ENCODE assay signal across 12 mouse cellular contexts in genomic region chr11:30572790-30573395, GRCm38 (mm10).
DNase-seq lines count a peak whose midpoint lies in the region; ATAC-seq and TF ChIP-seq lines count a peak whose summit lies in the region.
"Had no signal": no experiment of that assay in that cellular context is flagged by ENCODE, and none has a peak within 500 bp of the region (broad histone marks: within the 10 kb centered on the region; RNA-seq: fewer than 3 reads in every experiment).

No protein-coding gene starts in this region.

- WGBS in kidney, embryonic 15.5 days, result 80% methylated on average over 15 of the region's 15 CpGs
- 46% methylated on average over 15 of the region's 15 CpGs for WGBS in lung, adult 2 months
- 63% methylated on average over 15 of the region's 15 CpGs for WGBS in small intestine, adult 2 months

- H3K4me2 ChIP-seq in kidney, embryonic 15.5 days, result peak overlapping the region; percentile 25; the same call in 1 of the 2 replicates
- H3K4me2 ChIP-seq: liver, embryonic 13.5 days had no signal

- no peak for ATAC-seq in kidney, embryonic 15.5 days (replicated peaks; ENCODE audit: low FRiP score)

- no peak overlapping the region for H3K4me3 ChIP-seq in kidney, embryonic 15.5 days (replicated peaks)
- H3K4me3 ChIP-seq in lung, adult 2 months (replicated peaks; ENCODE audit: extremely low read depth, low read depth, low read length), result peak overlapping the region; percentile 62
- H3K4me3 ChIP-seq in small intestine, adult 2 months (ENCODE audit: low read depth, low read length), result peak overlapping the region; percentile 22; the same call in 1 of the 2 replicates
- H3K4me3 ChIP-seq: heart, embryonic 10.5 days; liver, embryonic 13.5 days had no signal

- no peaks in the 10 kb centered on the region for H3K4me1 ChIP-seq in kidney, embryonic 15.5 days
- no peaks in the 10 kb centered on the region for H3K4me1 ChIP-seq in lung, adult 2 months (ENCODE audit: control insufficient read depth, insufficient read depth, low read length)
- no peaks in the 10 kb centered on the region for H3K4me1 ChIP-seq in small intestine, adult 2 months (ENCODE audit: control insufficient read depth, insufficient read depth, insufficient read length, low read length)
- H3K4me1 ChIP-seq: heart, embryonic 10.5 days; liver, embryonic 13.5 days had no signal

- H3K9ac ChIP-seq in kidney, embryonic 15.5 days, result no peak overlapping the region
- H3K9ac ChIP-seq: liver, embryonic 13.5 days had no signal

- H3K27me3 ChIP-seq in kidney, embryonic 15.5 days, result no peaks in the 10 kb centered on the region
- no peaks in the 10 kb centered on the region for H3K27me3 ChIP-seq in small intestine, adult 2 months (ENCODE audit: control insufficient read depth, insufficient read depth, low read length)
- H3K27me3 ChIP-seq: liver, embryonic 13.5 days had no signal

- TF ChIP-seq CTCF in lung, adult 2 months (IDR thresholded peaks at IDR 0.05; ENCODE audit: insufficient read depth, low read length), result no peak
- TF ChIP-seq CTCF in small intestine, adult 2 months (IDR thresholded peaks at IDR 0.05; ENCODE audit: extremely low read depth, insufficient read length, insufficient replicate concordance, low read depth, low read length), result no peak

- H3K36me3 ChIP-seq in kidney, embryonic 15.5 days, result no peaks in the 10 kb centered on the region
- H3K36me3 ChIP-seq in small intestine, adult 2 months (ENCODE audit: control insufficient read depth, insufficient read depth, low read length), result no peaks in the 10 kb centered on the region
- H3K36me3 ChIP-seq: heart, embryonic 10.5 days; liver, embryonic 13.5 days had no signal

- H3K27ac ChIP-seq in kidney, embryonic 15.5 days, result no peak overlapping the region
- no peak overlapping the region for H3K27ac ChIP-seq in small intestine, adult 2 months (ENCODE audit: insufficient read depth, low read depth, low read length)
- H3K27ac ChIP-seq: heart, embryonic 10.5 days; liver, embryonic 13.5 days had no signal

- TF ChIP-seq POLR2A in lung, adult 2 months (IDR thresholded peaks at IDR 0.05; ENCODE audit: borderline replicate concordance, extremely low read depth, low read depth, low read length), result no peak
- no peak for TF ChIP-seq POLR2A in small intestine, adult 2 months (IDR thresholded peaks at IDR 0.05; ENCODE audit: low read depth, low read length)

- H3K9me3 ChIP-seq in kidney, embryonic 15.5 days (replicated peaks), result no peaks in the 10 kb centered on the region
- H3K9me3 ChIP-seq: heart, embryonic 10.5 days; liver, embryonic 13.5 days had no signal

- DNase-seq in kidney, postnatal 25 days, result no peak
- DNase-seq in ZHBTc4 (ENCODE audit: low read depth, low spot score), result peak; percentile 7
- DNase-seq in lung, adult 2 months, result peak; percentile 25
- DNase-seq in spleen, postnatal 36 days (ENCODE audit: low spot score in 2 of 2), result no peak
- DNase-seq in heart, adult 8-10 months (ENCODE audit: low spot score), result no peak
- DNase-seq: cerebellum, postnatal 25 days; gastrocnemius, postnatal 10 days; liver, embryonic 13.5 days; thymus, postnatal 14 days had no signal

Comparison
In these comparisons a context has a peak if more than half of its experiments do, and no peak if none do; other contexts are left out.
1. DNase-seq: peak in ZHBTc4 (single experiment) and lung, adult 2 months (single experiment); none in kidney, postnatal 25 days (0 of 2), spleen, postnatal 36 days (0 of 2) and heart, adult 8-10 months (single experiment).